24 mouse cellular contexts compared by ENCODE assay signal in the genomic region with DNA sequence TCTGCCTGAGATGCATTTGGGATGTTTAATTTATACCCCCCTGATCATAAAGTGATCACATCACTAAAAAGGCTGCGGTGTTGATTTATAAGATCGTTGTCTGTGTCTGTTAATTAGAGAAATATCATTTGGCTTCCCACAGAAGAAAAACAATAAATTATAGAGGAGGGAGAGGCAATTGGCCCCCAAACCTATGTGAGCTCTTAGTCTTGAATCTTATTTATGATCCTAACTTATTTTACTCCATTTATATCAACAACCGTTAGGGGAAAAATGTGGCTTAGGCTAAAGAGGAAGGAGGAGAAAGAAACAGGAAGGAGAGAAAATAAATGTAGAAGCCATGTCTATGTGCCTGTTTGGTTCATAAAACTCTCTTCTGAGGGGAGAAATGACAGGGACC.
DNase-seq lines count a peak whose midpoint lies in the region; ATAC-seq and TF ChIP-seq lines count a peak whose summit lies in the region.
"Had no signal": no experiment of that assay in that cellular context is flagged by ENCODE, and none has a peak within 500 bp of the region (broad histone marks: within the 10 kb centered on the region; RNA-seq: fewer than 3 reads in every experiment).

No protein-coding gene starts in this region.

- no peak overlapping the region for H3K4me3 ChIP-seq in kidney, embryonic 15.5 days (replicated peaks)
- H3K4me3 ChIP-seq in kidney, postnatal 0 days (replicated peaks; ENCODE audit: low read depth, low read length) = no peak overlapping the region
- H3K4me3 ChIP-seq: embryonic facial prominence, embryonic 10.5 days; embryonic facial prominence, embryonic 12.5 days; forebrain, embryonic 13.5 days; forebrain, embryonic 15.5 days had no signal

- no peak overlapping the region for H3K4me2 ChIP-seq in kidney, embryonic 15.5 days
- H3K4me2 ChIP-seq in kidney, postnatal 0 days (ENCODE audit: low read length) = no peak overlapping the region
- H3K4me2 ChIP-seq: embryonic facial prominence, embryonic 12.5 days; forebrain, embryonic 13.5 days; forebrain, embryonic 15.5 days had no signal

- H3K27me3 ChIP-seq in kidney, embryonic 15.5 days = peaks cover 2% of the 10 kb centered on the region; the same call in 1 of the 2 replicates
- H3K27me3 ChIP-seq in kidney, postnatal 0 days (ENCODE audit: insufficient read depth, low read length) = no peaks in the 10 kb centered on the region
- H3K27me3 ChIP-seq: CH12.LX; embryonic facial prominence, embryonic 12.5 days; forebrain, embryonic 15.5 days had no signal

- H3K9me3 ChIP-seq in kidney, embryonic 15.5 days (replicated peaks) = no peaks in the 10 kb centered on the region
- no peaks in the 10 kb centered on the region for H3K9me3 ChIP-seq in kidney, postnatal 0 days (replicated peaks; ENCODE audit: low read length)
- H3K9me3 ChIP-seq: embryonic facial prominence, embryonic 10.5 days; embryonic facial prominence, embryonic 12.5 days; forebrain, embryonic 13.5 days; forebrain, embryonic 15.5 days had no signal

- 0 out of 2 replicates have a peak, but pooled peaks have one; percentile 18 for ATAC-seq in kidney, embryonic 15.5 days (replicated peaks; ENCODE audit: low FRiP score)
- ATAC-seq in kidney, postnatal 0 days (replicated peaks; ENCODE audit: low FRiP score, low read depth) = no peak
- ATAC-seq: activated CD4-positive, CD25-positive, alpha-beta regulatory T cell, adult 4 months; CD4-positive, CD25-positive, alpha-beta regulatory T cell, adult 4 months; forebrain, embryonic 13.5 days; forebrain, embryonic 15.5 days; Patski had no signal

- H3K36me3 ChIP-seq in kidney, embryonic 15.5 days = no peaks in the 10 kb centered on the region
- no peaks in the 10 kb centered on the region for H3K36me3 ChIP-seq in kidney, postnatal 0 days (ENCODE audit: insufficient read depth, low read length)
- H3K36me3 ChIP-seq: embryonic facial prominence, embryonic 10.5 days; embryonic facial prominence, embryonic 12.5 days; forebrain, embryonic 15.5 days; G1E had no signal

- peak; percentile 1 for DNase-seq in heart, adult 11 months
- DNase-seq in heart, postnatal 25 days (ENCODE audit: low spot score) = no peak
- no peak for DNase-seq in kidney, adult 18-20 months
- DNase-seq in kidney, postnatal 0 days (ENCODE audit: low spot score) = peak; percentile 81
- DNase-seq in kidney, postnatal 14 days = no peak
- DNase-seq: adrenal gland, adult 8-10 months; adrenal gland, postnatal 14 days; adrenal gland, postnatal 36 days; B cell, adult 2 months; cerebellum, adult 11-12 months; cerebellum, adult 2 months; cerebellum, adult 9-10 months; cerebellum, postnatal 10 days; cerebellum, postnatal 25 days had no signal

- H3K27ac ChIP-seq in kidney, embryonic 15.5 days = 0 out of 2 replicates have a peak overlapping the region, but pooled peaks have one; percentile 18
- H3K27ac ChIP-seq in kidney, postnatal 0 days = no peak overlapping the region
- H3K27ac ChIP-seq: embryonic facial prominence, embryonic 10.5 days; embryonic facial prominence, embryonic 12.5 days; forebrain, embryonic 13.5 days; forebrain, embryonic 15.5 days had no signal

- WGBS in kidney, embryonic 15.5 days = 45% methylated on average over 3 of the region's 3 CpGs
- WGBS in kidney, postnatal 0 days = 43% methylated on average over 3 of the region's 3 CpGs

- no peak overlapping the region for H3K9ac ChIP-seq in kidney, embryonic 15.5 days
- no peak overlapping the region for H3K9ac ChIP-seq in kidney, postnatal 0 days (ENCODE audit: low read depth, low read length)
- H3K9ac ChIP-seq: embryonic facial prominence, embryonic 12.5 days; forebrain, embryonic 13.5 days; forebrain, embryonic 15.5 days had no signal

- TF ChIP-seq CTCF in kidney, postnatal 0 days (IDR thresholded peaks at IDR 0.05; ENCODE audit: low read depth) = no peak

- intact Hi-C loops in heart, postnatal 25 days (cut with DNase I) = no loop called here

- peaks cover 17% of the 10 kb centered on the region for H3K4me1 ChIP-seq in kidney, embryonic 15.5 days
- H3K4me1 ChIP-seq in kidney, postnatal 0 days (replicated peaks; ENCODE audit: insufficient read depth, low read length) = no peaks in the 10 kb centered on the region
- H3K4me1 ChIP-seq: embryonic facial prominence, embryonic 10.5 days; embryonic facial prominence, embryonic 12.5 days; forebrain, embryonic 13.5 days; forebrain, embryonic 15.5 days had no signal

Comparison
In these comparisons a context has a peak if more than half of its experiments do, and no peak if none do; other contexts are left out.
1. DNase-seq: peak in heart, adult 11 months (single experiment) and kidney, postnatal 0 days (single experiment); none in heart, postnatal 25 days (single experiment), kidney, adult 18-20 months (single experiment) and kidney, postnatal 14 days (single experiment).